Mouse (Mus musculus) ES-Bruce4 (cell line): Measurements from ENCODE around the gene Bola2.

Source experiments
- CTCF ChIP-seq: IDR thresholded peaks from one replicate; pipeline ENCODE4 v1.8.1; 2011; ENCODE audit warnings: low read depth, low read length
- EP300 ChIP-seq: IDR thresholded peaks from 2 replicates; pipeline ENCODE4 v1.6.1; 2011; ENCODE audit warnings: low read depth, low read length; ENCODE audit not compliant: insufficient read depth
- POLR2A ChIP-seq: IDR thresholded peaks from one replicate; pipeline ENCODE4 v1.8.1; 2011; ENCODE audit warnings: low read length; ENCODE audit not compliant: insufficient read depth

DNA sequence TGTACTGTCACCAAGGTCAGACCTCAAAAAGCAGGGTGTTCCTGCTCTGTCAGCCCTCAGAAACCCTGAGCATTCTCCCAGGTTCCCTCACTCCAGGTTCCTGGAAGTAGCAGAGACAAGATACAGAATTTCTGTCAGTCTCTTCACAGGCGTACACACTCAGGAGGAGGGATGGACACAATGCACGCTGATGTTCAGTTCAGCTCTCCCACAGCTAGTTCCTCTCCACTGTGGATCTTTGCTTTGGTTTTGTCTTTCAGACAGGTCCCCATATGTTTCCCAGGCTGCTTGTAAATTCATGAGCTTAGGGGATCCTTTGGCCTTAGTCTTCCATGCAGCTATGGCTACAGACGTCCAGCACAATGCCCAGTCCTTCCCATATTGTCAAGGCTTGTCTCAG lies 1.7 kb downstream of the Bola2 start:
- TF ChIP-seq POLR2A, result no peak
- TF ChIP-seq EP300, result no peak
- TF ChIP-seq CTCF, result no peak
